Comparison of ENCODE assay signal across 23 mouse cellular contexts in genomic region chr6:146666811-146667210, GRCm38 (mm10). TPM values are rescaled to one million over a fixed set of nuclear protein-coding genes. Genes with fewer than 3 reads are reported as not detected.
DNase-seq lines count a peak whose midpoint lies in the region; ATAC-seq and TF ChIP-seq lines count a peak whose summit lies in the region.
"Had no signal": no experiment of that assay in that cellular context is flagged by ENCODE, and none has a peak within 500 bp of the region (broad histone marks: within the 10 kb centered on the region; RNA-seq: fewer than 3 reads in every experiment).

No protein-coding gene starts in this region.

- H3K79me2 ChIP-seq in CH12.LX (replicated peaks; ENCODE audit: control insufficient read depth, extremely low read depth, insufficient read depth, poor library complexity, severe bottlenecking) = no peaks in the 10 kb centered on the region

- H3K4me1 ChIP-seq in heart, embryonic 10.5 days = peaks cover 23% of the 10 kb centered on the region
- peaks cover 2 to 26% of the 10 kb centered on the region in 2 experiments; a peak in 3 of 4 replicates for H3K4me1 ChIP-seq in CH12.LX (ENCODE audit: control insufficient read depth in 1 of 2, insufficient read depth in 2 of 2)
- H3K4me1 ChIP-seq: embryonic facial prominence, embryonic 12.5 days; embryonic facial prominence, embryonic 15.5 days; hindbrain, embryonic 10.5 days; intestine, embryonic 15.5 days had no signal

- H3K9ac ChIP-seq in CH12.LX (ENCODE audit: insufficient read depth, low read depth) = no peak overlapping the region
- H3K9ac ChIP-seq: embryonic facial prominence, embryonic 12.5 days; embryonic facial prominence, embryonic 15.5 days; forebrain, postnatal 0 days; hindbrain, embryonic 13.5 days; intestine, embryonic 15.5 days had no signal

- no peaks in the 10 kb centered on the region for H3K36me3 ChIP-seq in heart, embryonic 10.5 days
- no peaks in the 10 kb centered on the region for H3K36me3 ChIP-seq in CH12.LX (replicated peaks in 1 of 2; ENCODE audit: control insufficient read depth in 1 of 2, insufficient read depth in 1 of 2, low read length in 1 of 2)
- H3K36me3 ChIP-seq: embryonic facial prominence, embryonic 12.5 days; embryonic facial prominence, embryonic 15.5 days; hindbrain, embryonic 10.5 days; hindbrain, embryonic 13.5 days; intestine, embryonic 15.5 days had no signal

- no peak for TF ChIP-seq CTCF in CH12.LX (conservative IDR thresholded peaks at IDR 0.05 in 1 of 2, IDR thresholded peaks at IDR 0.05 in 1 of 2; ENCODE audit: low read depth in 2 of 2, low read length in 2 of 2)

- no peak for TF ChIP-seq RAD21 in CH12.LX (IDR thresholded peaks at IDR 0.05; ENCODE audit: low read depth, low read length)

- ATAC-seq in megakaryocyte, adult 5-6 weeks (ENCODE audit: poor library complexity, severe bottlenecking) = peak; percentile 26; the same call in 1 of the 2 replicates
- ATAC-seq: forebrain, embryonic 14.5 days; forebrain, postnatal 0 days; hindbrain, embryonic 16.5 days; intestine, embryonic 15.5 days had no signal

- no peaks in the 10 kb centered on the region for H3K27me3 ChIP-seq in heart, embryonic 10.5 days (ENCODE audit: insufficient read depth, poor library complexity, severe bottlenecking)
- H3K27me3 ChIP-seq in CH12.LX (replicated peaks) = no peaks in the 10 kb centered on the region
- H3K27me3 ChIP-seq: embryonic facial prominence, embryonic 12.5 days; embryonic facial prominence, embryonic 15.5 days; hindbrain, embryonic 13.5 days; intestine, embryonic 15.5 days had no signal

- TF ChIP-seq EP300 in CH12.LX (IDR thresholded peaks at IDR 0.05; ENCODE audit: low read length) = no peak

- dilution Hi-C loops in CH12.LX (cut with MboI; ENCODE audit: extremely low pct_ligation_motif_present, extremely low pct_unique_long_range_greater_than_20kb, low sequenced_read_pairs) = no loop called here

- 0 out of 2 replicates have a peak, but pooled peaks cover 5% of the 10 kb centered on the region for H3K9me3 ChIP-seq in heart, embryonic 10.5 days
- peaks cover 6% of the 10 kb centered on the region for H3K9me3 ChIP-seq in CH12.LX (replicated peaks; ENCODE audit: low read length)
- H3K9me3 ChIP-seq: embryonic facial prominence, embryonic 12.5 days; embryonic facial prominence, embryonic 15.5 days; intestine, embryonic 15.5 days had no signal

- no peak overlapping the region for H3K4me2 ChIP-seq in CH12.LX (ENCODE audit: insufficient read depth, low read depth, poor library complexity, severe bottlenecking)
- H3K4me2 ChIP-seq: embryonic facial prominence, embryonic 12.5 days; embryonic facial prominence, embryonic 15.5 days; hindbrain, embryonic 13.5 days; intestine, embryonic 15.5 days had no signal

- no peak overlapping the region for H3K4me3 ChIP-seq in heart, embryonic 10.5 days
- no peak overlapping the region for H3K4me3 ChIP-seq in CH12.LX (replicated peaks in 1 of 3; ENCODE audit: low read depth in 2 of 3, low read length in 2 of 3, poor library complexity in 1 of 3)
- H3K4me3 ChIP-seq: embryonic facial prominence, embryonic 12.5 days; embryonic facial prominence, embryonic 15.5 days; gastrocnemius, adult 2 months; hindbrain, embryonic 10.5 days; hindbrain, embryonic 13.5 days; intestine, embryonic 15.5 days had no signal

- peak; percentile 25 for DNase-seq in heart, embryonic 10.5 days (ENCODE audit: low spot score)
- no peak for DNase-seq in heart, adult 18-20 months
- peak; percentile 33 for DNase-seq in CH12.LX (ENCODE audit: extremely low read depth)
- DNase-seq in embryo, embryonic 10.5 days (ENCODE audit: low spot score) = no peak
- no peak for DNase-seq in cerebellum, postnatal 14 days
- DNase-seq: adrenal gland, adult 2 months; adrenal gland, postnatal 14 days; B cell, adult 2 months; cerebellum, adult 11 months; cerebellum, adult 2 months; cerebellum, postnatal 10 days; forebrain, postnatal 0 days; gastrocnemius, adult 2 months; gastrocnemius, postnatal 14 days; kidney, adult 11 months had no signal

- in situ Hi-C loops in CH12.LX (cut with MboI; ENCODE audit: low pct_ligation_motif_present, low pct_unique_long_range_greater_than_20kb, low sequenced_read_pairs) = loop anchor here (5.0 to 25.0 kb wide), 2 partner anchors 90 to 320 kb away; no protein-coding TSS in a partner anchor

- TF ChIP-seq POLR2A in CH12.LX (IDR thresholded peaks at IDR 0.05; ENCODE audit: low read depth, low read length) = no peak

- H3K27ac ChIP-seq in heart, embryonic 10.5 days = 0 out of 2 replicates have a peak overlapping the region, but pooled peaks have one; percentile 16
- no peak overlapping the region for H3K27ac ChIP-seq in CH12.LX (ENCODE audit: insufficient read depth, low read depth)
- H3K27ac ChIP-seq: embryonic facial prominence, embryonic 12.5 days; embryonic facial prominence, embryonic 15.5 days; gastrocnemius, adult 2 months; hindbrain, embryonic 10.5 days; hindbrain, embryonic 13.5 days; intestine, embryonic 15.5 days had no signal

- WGBS in heart, embryonic 10.5 days = 71% methylated on average over 6 of the region's 6 CpGs

TF ChIP-seq in CH12.LX, 34 proteins besides CTCF, POLR2A, EP300 and RAD21:
- TF ChIP-seq MAX (IDR thresholded peaks at IDR 0.05; ENCODE audit: low read length) = no peak
- no peak for TF ChIP-seq E2F4 (IDR thresholded peaks at IDR 0.05; ENCODE audit: insufficient replicate concordance, low read depth, low read length)
- no peak for TF ChIP-seq ETS1 (conservative IDR thresholded peaks at IDR 0.05; ENCODE audit: low read depth, low read length)
- TF ChIP-seq CHD1 (IDR thresholded peaks at IDR 0.05; ENCODE audit: low read depth, low read length) = no peak
- no peak for TF ChIP-seq POLR2AphosphoS2 (IDR thresholded peaks at IDR 0.05; ENCODE audit: low read depth, low read length)
- no peak for TF ChIP-seq JUND (conservative IDR thresholded peaks at IDR 0.05; ENCODE audit: low read depth, low read length)
- TF ChIP-seq MAFK (IDR thresholded peaks at IDR 0.05; ENCODE audit: insufficient replicate concordance, low read length) = no peak
- no peak for TF ChIP-seq TBP (conservative IDR thresholded peaks at IDR 0.05; ENCODE audit: low read depth, low read length)
- no peak for TF ChIP-seq NRF1 (IDR thresholded peaks at IDR 0.05; ENCODE audit: low read depth, low read length)
- TF ChIP-seq GABPA (IDR thresholded peaks at IDR 0.05; ENCODE audit: insufficient replicate concordance, low read depth, low read length) = no peak
- no peak for TF ChIP-seq IRF4 (IDR thresholded peaks at IDR 0.05; ENCODE audit: low read depth, low read length)
- no peak for TF ChIP-seq ZC3H11A (IDR thresholded peaks at IDR 0.05; ENCODE audit: low read depth, low read length)

RNA-seq across cellular contexts. Expression of gene Tm7sf3, which starts 24.2 kb away (rescaled TPM):
- polyA plus RNA-seq in heart, embryonic 10.5 days (2016; fragmentation: Nextera tagmentation; extraction: Ambion mirVana) = 38.3 and 46.9 TPM in 2 replicates
- total RNA-seq in heart, adult 18-20 months (2021) = 10 to 100 TPM; 15.5 to 18.5 TPM
- total RNA-seq in CH12.LX (2012; rRNA removed) = 19.9 and 23.9 TPM in 2 replicates
- total RNA-seq in CH12.LX (2014; rRNA removed) = 11.4 and 11.8 TPM in 2 replicates
- 12.8 and 13.4 TPM in 2 replicates for polyA plus RNA-seq in CH12.LX (2012; ENCODE audit: insufficient read length, low read depth)
- total RNA-seq in megakaryocyte, adult 5-6 weeks (2015) = 27.8 and 31.6 TPM in 2 replicates
- total RNA-seq in megakaryocyte, adult 5-6 weeks (2017) = 40.3 and 40.4 TPM in 2 replicates

RNA-seq across cellular contexts. Expression of gene Med21, which starts 24.5 kb away (rescaled TPM):
- polyA plus RNA-seq in heart, embryonic 10.5 days (2016; fragmentation: Nextera tagmentation; extraction: Ambion mirVana) = 123 and 129 TPM in 2 replicates
- total RNA-seq in heart, adult 18-20 months (2021) = 10 to 100 TPM; 52.2 to 53.5 TPM
- 42.4 and 45.8 TPM in 2 replicates for total RNA-seq in CH12.LX (2012; rRNA removed)
- 124 and 143 TPM in 2 replicates for total RNA-seq in CH12.LX (2014; rRNA removed)
- 52.2 and 56.0 TPM in 2 replicates for polyA plus RNA-seq in CH12.LX (2012; ENCODE audit: insufficient read length, low read depth)
- 96.7 and 109 TPM in 2 replicates for total RNA-seq in megakaryocyte, adult 5-6 weeks (2015)
- total RNA-seq in megakaryocyte, adult 5-6 weeks (2017) = 76.2 and 82.8 TPM in 2 replicates

RNA-seq across cellular contexts. Expression of gene Stk38l, which starts 58.0 kb away (rescaled TPM):
- polyA plus RNA-seq in heart, embryonic 10.5 days (2016; fragmentation: Nextera tagmentation; extraction: Ambion mirVana) = 31.7 and 40.6 TPM in 2 replicates
- total RNA-seq in heart, adult 18-20 months (2021) = 10 to 100 TPM; 12.8 to 13.7 TPM
- 4.0 and 4.7 TPM in 2 replicates for total RNA-seq in CH12.LX (2012; rRNA removed)
- total RNA-seq in CH12.LX (2014; rRNA removed) = 3.4 and 3.8 TPM in 2 replicates
- 5.2 and 5.8 TPM in 2 replicates for polyA plus RNA-seq in CH12.LX (2012; ENCODE audit: insufficient read length, low read depth)
- total RNA-seq in megakaryocyte, adult 5-6 weeks (2015) = 2.2 and 5.0 TPM in 2 replicates
- 2.8 and 3.7 TPM in 2 replicates for total RNA-seq in megakaryocyte, adult 5-6 weeks (2017)

Comparison
In these comparisons a context has a peak if more than half of its experiments do, and no peak if none do; other contexts are left out.
1. DNase-seq: peak in heart, embryonic 10.5 days (single experiment) and CH12.LX (single experiment); none in heart, adult 18-20 months (0 of 2), embryo, embryonic 10.5 days (single experiment) and cerebellum, postnatal 14 days (0 of 2).